Mouse (Mus musculus) lung, postnatal 0 days (tissue): Measurements from ENCODE around the gene Acot1.

Source experiments
- CTCF ChIP-seq: IDR thresholded peaks from 2 replicates; pipeline ENCODE4 v1.5.1; 2016; ENCODE audit warnings: antibody characterized with exemption, mild to moderate bottlenecking
- EP300 ChIP-seq: IDR thresholded peaks from 2 replicates; pipeline ENCODE4 v1.6.1; 2016; ENCODE audit warnings: antibody characterized with exemption, mild to moderate bottlenecking, control low read depth

DNA sequence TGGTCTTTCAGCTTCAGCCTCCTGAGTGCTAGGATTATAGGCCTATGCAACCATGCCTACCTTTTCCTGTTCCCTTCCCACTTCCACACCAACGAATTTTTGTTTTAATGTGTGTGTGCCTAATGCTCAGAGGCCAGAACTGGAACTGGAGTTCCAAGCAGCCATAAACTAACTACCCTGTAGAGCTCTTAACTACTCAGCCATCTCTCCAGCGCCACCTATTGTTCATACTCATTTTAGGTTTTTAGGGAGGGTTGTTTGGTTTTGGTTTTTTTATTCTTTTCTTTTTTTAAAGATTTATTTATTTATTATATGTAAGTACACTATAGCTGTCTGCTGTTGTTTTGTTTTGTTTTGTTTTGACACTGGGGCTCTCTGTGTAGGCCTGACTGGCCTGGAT is 51.7 kb downstream of the Acot1 start:
- TF ChIP-seq CTCF (peak; percentile 69), EP300 (no peak)
